Mouse (Mus musculus) G1E (cell line): ENCODE results near the gene Usp17le. TPM values are rescaled to one million over a fixed set of nuclear protein-coding genes. Genes with fewer than 3 reads are reported as not detected.
"Not testable (repeated sequence)": the region's sequence is repeated elsewhere in the genome, so short reads cannot be mapped to it uniquely, and the experiment has no call there.

Experiments
- ATAC-seq: 2 replicates; pipeline ENCODE4 v1.8.0; 2016; ENCODE audit warnings: mild to moderate bottlenecking; ENCODE audit not compliant: insufficient number of reproducible peaks, poor library complexity, low FRiP score, severe bottlenecking; ENCODE audit errors: extremely low read depth
- DNase-seq: peaks from one replicate; pipeline ENCODE4 v3.0.0; 2012; ENCODE audit warnings: low spot score
- H3K27me3 ChIP-seq: 2 replicates; pipeline ENCODE4 v1.6.1; 2012; ENCODE audit warnings: mild to moderate bottlenecking, low read length, inconsistent platforms; ENCODE audit not compliant: insufficient read depth
- H3K36me3 ChIP-seq: replicated peaks from 2 replicates; pipeline ENCODE3; 2012; ENCODE audit warnings: mild to moderate bottlenecking, inconsistent platforms
- H3K4me1 ChIP-seq: 2 replicates; pipeline ENCODE4 v1.6.1; 2012; ENCODE audit warnings: low read depth, low read length, inconsistent platforms, mixed read lengths; ENCODE audit not compliant: insufficient read depth
- H3K4me3 ChIP-seq: 2 replicates; pipeline ENCODE4 v1.5.1; 2012; ENCODE audit warnings: low read depth, mild to moderate bottlenecking, inconsistent platforms, low read length, moderate library complexity, mixed read lengths
- H3K9me3 ChIP-seq: replicated peaks from 2 replicates; pipeline ENCODE4 v1.6.1; 2012; ENCODE audit warnings: inconsistent platforms
- GATA1 ChIP-seq: IDR thresholded peaks from 2 replicates; pipeline ENCODE4 v1.6.1; 2012; ENCODE audit warnings: borderline replicate concordance, low read length, inconsistent platforms, mixed read lengths
- POLR2AphosphoS5 ChIP-seq: IDR thresholded peaks from 2 replicates; pipeline ENCODE4 v1.6.1; 2012; ENCODE audit warnings: low read depth, low read length, inconsistent platforms; ENCODE audit not compliant: insufficient replicate concordance
- polyA plus RNA-seq: library from polyadenylated mRNA; stranded (reverse); fragments of >175 nt; gene quantifications from 2 replicates; pipeline ENCODE4 v1.2.3, GENCODE M21; 2012
- total RNA-seq, 2 experiments: library from RNA; stranded (forward) in 1 of 2; stranded (reverse) in 1 of 2; fragments of 200-1000 nt in 1 of 2; fragments of >200 nt in 1 of 2; fragmentation: Nextera tagmentation in 1 of 2; gene quantifications; 2 replicates each; pipeline ENCODE4 v1.2.3; 2014 to 2017

Usp17le gene
- total RNA-seq (2014; fragmentation: Nextera tagmentation) = not detected in 2 replicates
- total RNA-seq (2017) = 0.12 and 0.16 TPM in 2 replicates
- not detected in 2 replicates for polyA plus RNA-seq

DNA sequence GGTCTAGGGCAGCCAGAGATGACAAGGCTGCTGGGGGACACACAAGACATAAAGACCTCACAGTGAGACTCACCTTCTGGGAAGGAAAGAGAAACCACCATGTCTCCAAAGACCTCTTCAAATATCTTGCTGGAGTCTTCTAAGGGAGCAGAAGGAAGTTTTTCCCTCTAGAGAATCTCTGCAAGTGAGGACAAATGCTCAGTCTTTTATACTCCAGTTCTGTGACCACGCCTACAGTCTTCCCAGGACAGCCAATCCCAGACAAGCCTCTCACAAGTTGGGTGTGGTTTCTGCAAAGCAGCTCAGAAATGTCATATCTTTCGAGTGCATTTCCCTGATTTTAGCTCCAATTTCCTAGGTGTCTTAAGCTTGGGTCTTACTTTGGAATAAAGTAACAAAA, at the start of gene Usp17le:
TSS of gene Usp17le (minus strand) at position 101 of the 400 bp plus-strand sequence.
- not testable (repeated sequence) for H3K4me3 ChIP-seq, H3K27me3 ChIP-seq, DNase-seq, H3K36me3 ChIP-seq, ATAC-seq, H3K4me1 ChIP-seq, H3K9me3 ChIP-seq

DNA sequence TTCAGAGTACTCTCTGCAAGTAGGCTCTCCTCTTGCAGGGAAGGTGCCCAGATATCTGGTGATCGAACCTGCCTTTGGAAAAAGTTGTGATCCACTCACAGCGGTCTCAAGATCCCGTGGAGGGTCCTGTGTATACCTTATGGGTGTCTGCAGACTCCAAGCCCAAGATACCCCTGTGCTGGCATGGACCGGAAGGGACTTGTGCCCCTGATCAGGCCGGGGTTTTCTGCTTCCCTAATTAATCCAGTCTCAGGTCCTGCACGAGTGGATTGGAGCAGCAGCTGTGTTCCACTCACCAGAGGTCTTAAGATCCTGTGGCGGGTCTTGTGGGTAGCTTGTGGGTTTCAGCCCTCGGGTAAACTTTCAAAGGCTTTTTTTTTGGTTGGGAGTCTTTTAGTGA, 33.1 kb upstream of the Usp17le start:
- H3K4me3 ChIP-seq, H3K27me3 ChIP-seq, H3K36me3 ChIP-seq, ATAC-seq, H3K9me3 ChIP-seq, DNase-seq, H3K4me1 ChIP-seq: not testable (repeated sequence)

DNA sequence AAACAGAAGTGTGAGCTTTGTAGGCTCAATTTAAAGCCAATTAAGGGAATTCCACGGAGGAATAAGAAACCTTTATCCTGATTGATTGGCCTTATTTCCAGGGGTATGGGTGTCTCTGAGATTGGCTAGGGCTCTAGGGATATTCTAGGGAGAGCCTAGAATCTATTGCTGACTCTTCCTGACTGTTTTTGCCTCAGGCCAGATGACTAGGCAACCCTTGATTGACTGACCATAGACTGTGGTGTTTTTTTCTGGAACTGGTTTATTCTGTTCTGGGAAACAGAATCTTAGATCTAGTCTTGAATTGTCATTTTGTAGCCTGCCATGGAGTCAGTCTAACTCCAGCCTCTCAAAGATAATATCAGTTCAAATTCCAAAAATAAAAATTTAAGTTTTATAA, 13.5 kb upstream of the Usp17le start:
- no peaks in the 10 kb centered on the region for H3K9me3 ChIP-seq
- no peaks in the 10 kb centered on the region for H3K27me3 ChIP-seq
- TF ChIP-seq POLR2AphosphoS5 (no peak), GATA1 (no peak)
- no peaks in the 10 kb centered on the region for H3K4me1 ChIP-seq
- no peak overlapping the region for H3K4me3 ChIP-seq
- DNase-seq = no peak
- H3K36me3 ChIP-seq = no peaks in the 10 kb centered on the region
- ATAC-seq = no peak

Other genes with a start within 250 kb of the Usp17le start
- not detected in 2 replicates for gene Olfr651, start 227.3 kb downstream of the Usp17le start, total RNA-seq (2014; fragmentation: Nextera tagmentation)
- 0.12 TPM in 1 of 2 replicates, not detected in the other for gene Olfr651, start 227.3 kb downstream of the Usp17le start, total RNA-seq (2017)
- gene Olfr651, start 227.3 kb downstream of the Usp17le start, polyA plus RNA-seq = not detected in 2 replicates
- not detected in 2 replicates for gene Olfr652, start 216.6 kb downstream of the Usp17le start, total RNA-seq (2014; fragmentation: Nextera tagmentation)
- gene Olfr652, start 216.6 kb downstream of the Usp17le start, total RNA-seq (2017) = 0.22 and 0.29 TPM in 2 replicates
- gene Olfr652, start 216.6 kb downstream of the Usp17le start, polyA plus RNA-seq = not detected in 2 replicates
- gene Olfr653, start 200.2 kb downstream of the Usp17le start, total RNA-seq (2014; fragmentation: Nextera tagmentation) = not detected in 2 replicates
- gene Olfr653, start 200.2 kb downstream of the Usp17le start, total RNA-seq (2017) = 0.05 and 0.12 TPM in 2 replicates
- gene Olfr653, start 200.2 kb downstream of the Usp17le start, polyA plus RNA-seq = not detected in 2 replicates
- gene Olfr654, start 190.4 kb downstream of the Usp17le start, total RNA-seq (2014; fragmentation: Nextera tagmentation) = not detected in 2 replicates
- 0.06 and 0.27 TPM in 2 replicates for gene Olfr654, start 190.4 kb downstream of the Usp17le start, total RNA-seq (2017)
- not detected in 2 replicates for gene Olfr654, start 190.4 kb downstream of the Usp17le start, polyA plus RNA-seq
- gene Olfr655, start 175.7 kb downstream of the Usp17le start, total RNA-seq (2014; fragmentation: Nextera tagmentation) = not detected in 2 replicates
- gene Olfr655, start 175.7 kb downstream of the Usp17le start, total RNA-seq (2017) = 0.33 and 0.46 TPM in 2 replicates
- gene Olfr655, start 175.7 kb downstream of the Usp17le start, polyA plus RNA-seq = not detected in 2 replicates
- gene Olfr656, start 163.5 kb downstream of the Usp17le start, total RNA-seq (2014; fragmentation: Nextera tagmentation) = not detected in 2 replicates
- gene Olfr656, start 163.5 kb downstream of the Usp17le start, total RNA-seq (2017) = 0.05 and 0.06 TPM in 2 replicates
- gene Olfr656, start 163.5 kb downstream of the Usp17le start, polyA plus RNA-seq = not detected in 2 replicates
- gene Olfr657, start 152.7 kb downstream of the Usp17le start, total RNA-seq (2014; fragmentation: Nextera tagmentation) = not detected in 2 replicates
- gene Olfr657, start 152.7 kb downstream of the Usp17le start, total RNA-seq (2017) = 0.06 TPM in 1 of 2 replicates, not detected in the other
- not detected in 2 replicates for gene Olfr657, start 152.7 kb downstream of the Usp17le start, polyA plus RNA-seq
- gene Olfr658, start 130.2 kb downstream of the Usp17le start, total RNA-seq (2014; fragmentation: Nextera tagmentation) = not detected in 2 replicates
- 0.16 TPM in 1 of 2 replicates, not detected in the other for gene Olfr658, start 130.2 kb downstream of the Usp17le start, total RNA-seq (2017)
- gene Olfr658, start 130.2 kb downstream of the Usp17le start, polyA plus RNA-seq = not detected in 2 replicates
- gene Olfr659, start 110.7 kb downstream of the Usp17le start, total RNA-seq (2014; fragmentation: Nextera tagmentation) = not detected in 2 replicates
- gene Olfr659, start 110.7 kb downstream of the Usp17le start, total RNA-seq (2017) = 0.05 TPM in 1 of 2 replicates, not detected in the other
- not detected in 2 replicates for gene Olfr659, start 110.7 kb downstream of the Usp17le start, polyA plus RNA-seq
- gene Olfr661, start 91.0 kb downstream of the Usp17le start, total RNA-seq (2014; fragmentation: Nextera tagmentation) = not detected in 2 replicates
- 0.11 and 0.12 TPM in 2 replicates for gene Olfr661, start 91.0 kb downstream of the Usp17le start, total RNA-seq (2017)
- gene Olfr661, start 91.0 kb downstream of the Usp17le start, polyA plus RNA-seq = not detected in 2 replicates
- gene Usp17lb, start 65.1 kb upstream of the Usp17le start, total RNA-seq (2014; fragmentation: Nextera tagmentation) = not detected in 2 replicates
- 0.11 TPM in 1 of 2 replicates, not detected in the other for gene Usp17lb, start 65.1 kb upstream of the Usp17le start, total RNA-seq (2017)
- gene Usp17lb, start 65.1 kb upstream of the Usp17le start, polyA plus RNA-seq = not detected in 2 replicates
- not detected in 2 replicates for gene Usp17la, start 79.5 kb upstream of the Usp17le start, total RNA-seq (2014; fragmentation: Nextera tagmentation)
- gene Usp17la, start 79.5 kb upstream of the Usp17le start, total RNA-seq (2017) = not detected in 2 replicates
- not detected in 2 replicates for gene Usp17la, start 79.5 kb upstream of the Usp17le start, polyA plus RNA-seq
- not detected in 2 replicates for gene Olfr665, start 100.6 kb upstream of the Usp17le start, total RNA-seq (2014; fragmentation: Nextera tagmentation)
- 0.05 and 0.17 TPM in 2 replicates for gene Olfr665, start 100.6 kb upstream of the Usp17le start, total RNA-seq (2017)
- gene Olfr665, start 100.6 kb upstream of the Usp17le start, polyA plus RNA-seq = not detected in 2 replicates
- gene Olfr666, start 118.5 kb upstream of the Usp17le start, total RNA-seq (2014; fragmentation: Nextera tagmentation) = not detected in 2 replicates
- not detected in 2 replicates for gene Olfr666, start 118.5 kb upstream of the Usp17le start, total RNA-seq (2017)
- gene Olfr666, start 118.5 kb upstream of the Usp17le start, polyA plus RNA-seq = not detected in 2 replicates
- gene Olfr667, start 144.0 kb upstream of the Usp17le start, total RNA-seq (2014; fragmentation: Nextera tagmentation) = not detected in 2 replicates
- 0.22 TPM in 1 of 2 replicates, not detected in the other for gene Olfr667, start 144.0 kb upstream of the Usp17le start, total RNA-seq (2017)
- not detected in 2 replicates for gene Olfr667, start 144.0 kb upstream of the Usp17le start, polyA plus RNA-seq
- not detected in 2 replicates for gene Olfr668, start 150.6 kb upstream of the Usp17le start, total RNA-seq (2014; fragmentation: Nextera tagmentation)
- 0.12 TPM in 1 of 2 replicates, not detected in the other for gene Olfr668, start 150.6 kb upstream of the Usp17le start, total RNA-seq (2017)
- not detected in 2 replicates for gene Olfr668, start 150.6 kb upstream of the Usp17le start, polyA plus RNA-seq
- gene Olfr669, start 156.8 kb upstream of the Usp17le start, total RNA-seq (2014; fragmentation: Nextera tagmentation) = not detected in 2 replicates
- gene Olfr669, start 156.8 kb upstream of the Usp17le start, total RNA-seq (2017) = 0.11 TPM in 1 of 2 replicates, not detected in the other
- not detected in 2 replicates for gene Olfr669, start 156.8 kb upstream of the Usp17le start, polyA plus RNA-seq
- gene Olfr670, start 185.2 kb upstream of the Usp17le start, total RNA-seq (2014; fragmentation: Nextera tagmentation) = not detected in 2 replicates
- under 0.01 and 0.12 TPM in 2 replicates for gene Olfr670, start 185.2 kb upstream of the Usp17le start, total RNA-seq (2017)
- gene Olfr670, start 185.2 kb upstream of the Usp17le start, polyA plus RNA-seq = not detected in 2 replicates
- not detected in 2 replicates for gene Olfr671, start 201.7 kb upstream of the Usp17le start, total RNA-seq (2014; fragmentation: Nextera tagmentation)
- 0.22 TPM in 1 of 2 replicates, not detected in the other for gene Olfr671, start 201.7 kb upstream of the Usp17le start, total RNA-seq (2017)
- gene Olfr671, start 201.7 kb upstream of the Usp17le start, polyA plus RNA-seq = not detected in 2 replicates
- gene Olfr672, start 224.6 kb upstream of the Usp17le start, total RNA-seq (2014; fragmentation: Nextera tagmentation) = not detected in 2 replicates
- 0.22 and 0.23 TPM in 2 replicates for gene Olfr672, start 224.6 kb upstream of the Usp17le start, total RNA-seq (2017)
- not detected in 2 replicates for gene Olfr672, start 224.6 kb upstream of the Usp17le start, polyA plus RNA-seq